Mouse (Mus musculus): Measurements from ENCODE around the gene Nubpl. TPM values are rescaled to one million over a fixed set of nuclear protein-coding genes. Genes with fewer than 3 reads are reported as not detected.
"Not testable (repeated sequence)": the region's sequence is repeated elsewhere in the genome, so short reads cannot be mapped to it uniquely, and the experiment has no call there.

The Nubpl gene
- total RNA-seq, 1 experiment from 2014 or later, result 6.4 TPM

GRCm38 (mm10) chr12:52214837-52215236, 117.3 kb downstream of the Nubpl start:
- ATAC-seq (replicated peaks in 1 of 2; ENCODE audit: insufficient read depth in 1 of 2, low FRiP score in 2 of 2, low TSS enrichment in 1 of 2, low read depth in 1 of 2, poor library complexity in 2 of 2, severe bottlenecking in 2 of 2), result no peak

- no peak for ATAC-seq (replicated peaks in 1 of 2; ENCODE audit: insufficient read depth in 1 of 2, low FRiP score in 2 of 2, low TSS enrichment in 1 of 2, low read depth in 1 of 2, poor library complexity in 2 of 2, severe bottlenecking in 2 of 2)
Observed at GRCm38 (mm10) chr12:52224954-52225353, 127.4 kb downstream of the Nubpl start.

- no peak for ATAC-seq (replicated peaks in 1 of 2; ENCODE audit: insufficient read depth in 1 of 2, low FRiP score in 2 of 2, low TSS enrichment in 1 of 2, low read depth in 1 of 2, poor library complexity in 2 of 2, severe bottlenecking in 2 of 2)
Observed at GRCm38 (mm10) chr12:52228746-52229145, 131.2 kb downstream of the Nubpl start.

- not testable (repeated sequence) for ATAC-seq (replicated peaks in 1 of 2; ENCODE audit: insufficient read depth in 1 of 2, low FRiP score in 2 of 2, low TSS enrichment in 1 of 2, low read depth in 1 of 2, poor library complexity in 2 of 2, severe bottlenecking in 2 of 2)
Observed at GRCm38 (mm10) chr12:52231929-52232328, 134.4 kb downstream of the Nubpl start.

GRCm38 (mm10) chr12:52242712-52243111, 145.2 kb downstream of the Nubpl start:
- no peak for ATAC-seq (replicated peaks in 1 of 2; ENCODE audit: insufficient read depth in 1 of 2, low FRiP score in 2 of 2, low TSS enrichment in 1 of 2, low read depth in 1 of 2, poor library complexity in 2 of 2, severe bottlenecking in 2 of 2)

GRCm38 (mm10) chr12:52247438-52247837, 149.9 kb downstream of the Nubpl start:
- no peak for ATAC-seq (replicated peaks in 1 of 2; ENCODE audit: insufficient read depth in 1 of 2, low FRiP score in 2 of 2, low TSS enrichment in 1 of 2, low read depth in 1 of 2, poor library complexity in 2 of 2, severe bottlenecking in 2 of 2)

GRCm38 (mm10) chr12:52248531-52248930, 151.0 kb downstream of the Nubpl start:
- ATAC-seq (replicated peaks in 1 of 2; ENCODE audit: insufficient read depth in 1 of 2, low FRiP score in 2 of 2, low TSS enrichment in 1 of 2, low read depth in 1 of 2, poor library complexity in 2 of 2, severe bottlenecking in 2 of 2), result no peak

- ATAC-seq (replicated peaks in 1 of 2; ENCODE audit: insufficient read depth in 1 of 2, low FRiP score in 2 of 2, low TSS enrichment in 1 of 2, low read depth in 1 of 2, poor library complexity in 2 of 2, severe bottlenecking in 2 of 2), result no peak
Observed at GRCm38 (mm10) chr12:52254089-52254488, 156.6 kb downstream of the Nubpl start.

- no peak for ATAC-seq (replicated peaks in 1 of 2; ENCODE audit: insufficient read depth in 1 of 2, low FRiP score in 2 of 2, low TSS enrichment in 1 of 2, low read depth in 1 of 2, poor library complexity in 2 of 2, severe bottlenecking in 2 of 2)
Observed at GRCm38 (mm10) chr12:52268131-52268530, 170.6 kb downstream of the Nubpl start.

- no peak for ATAC-seq (replicated peaks in 1 of 2; ENCODE audit: insufficient read depth in 1 of 2, low FRiP score in 2 of 2, low TSS enrichment in 1 of 2, low read depth in 1 of 2, poor library complexity in 2 of 2, severe bottlenecking in 2 of 2)
Observed at GRCm38 (mm10) chr12:52272828-52273227, 175.3 kb downstream of the Nubpl start.

- ATAC-seq (replicated peaks in 1 of 2; ENCODE audit: insufficient read depth in 1 of 2, low FRiP score in 2 of 2, low TSS enrichment in 1 of 2, low read depth in 1 of 2, poor library complexity in 2 of 2, severe bottlenecking in 2 of 2), result no peak
Observed at GRCm38 (mm10) chr12:52276320-52276719, 178.8 kb downstream of the Nubpl start.

- ATAC-seq (replicated peaks in 1 of 2; ENCODE audit: insufficient read depth in 1 of 2, low FRiP score in 2 of 2, low TSS enrichment in 1 of 2, low read depth in 1 of 2, poor library complexity in 2 of 2, severe bottlenecking in 2 of 2), result no peak
Observed at GRCm38 (mm10) chr12:52281232-52281631, 183.7 kb downstream of the Nubpl start.

- ATAC-seq (replicated peaks in 1 of 2; ENCODE audit: insufficient read depth in 1 of 2, low FRiP score in 2 of 2, low TSS enrichment in 1 of 2, low read depth in 1 of 2, poor library complexity in 2 of 2, severe bottlenecking in 2 of 2), result no peak
Observed at GRCm38 (mm10) chr12:52284471-52284870, 186.9 kb downstream of the Nubpl start.

- ATAC-seq (replicated peaks in 1 of 2; ENCODE audit: insufficient read depth in 1 of 2, low FRiP score in 2 of 2, low TSS enrichment in 1 of 2, low read depth in 1 of 2, poor library complexity in 2 of 2, severe bottlenecking in 2 of 2), result no peak
Observed at GRCm38 (mm10) chr12:52286802-52287201, 189.3 kb downstream of the Nubpl start.

- no peak for ATAC-seq (replicated peaks in 1 of 2; ENCODE audit: insufficient read depth in 1 of 2, low FRiP score in 2 of 2, low TSS enrichment in 1 of 2, low read depth in 1 of 2, poor library complexity in 2 of 2, severe bottlenecking in 2 of 2)
Observed at GRCm38 (mm10) chr12:52288537-52288936, 191.0 kb downstream of the Nubpl start.

GRCm38 (mm10) chr12:52288941-52289567, 191.5 kb downstream of the Nubpl start:
- ATAC-seq (replicated peaks in 1 of 2; ENCODE audit: insufficient read depth in 1 of 2, low FRiP score in 2 of 2, low TSS enrichment in 1 of 2, low read depth in 1 of 2, poor library complexity in 2 of 2, severe bottlenecking in 2 of 2), result no peak

GRCm38 (mm10) chr12:52289594-52289993, 192.1 kb downstream of the Nubpl start:
- no peak for ATAC-seq (replicated peaks in 1 of 2; ENCODE audit: insufficient read depth in 1 of 2, low FRiP score in 2 of 2, low TSS enrichment in 1 of 2, low read depth in 1 of 2, poor library complexity in 2 of 2, severe bottlenecking in 2 of 2)

GRCm38 (mm10) chr12:52293931-52294330, 196.4 kb downstream of the Nubpl start:
- ATAC-seq (replicated peaks in 1 of 2; ENCODE audit: insufficient read depth in 1 of 2, low FRiP score in 2 of 2, low TSS enrichment in 1 of 2, low read depth in 1 of 2, poor library complexity in 2 of 2, severe bottlenecking in 2 of 2), result no peak

GRCm38 (mm10) chr12:52297988-52298387, 200.5 kb downstream of the Nubpl start:
- ATAC-seq (replicated peaks in 1 of 2; ENCODE audit: insufficient read depth in 1 of 2, low FRiP score in 2 of 2, low TSS enrichment in 1 of 2, low read depth in 1 of 2, poor library complexity in 2 of 2, severe bottlenecking in 2 of 2), result no peak
